Mouse (Mus musculus): ENCODE data around the gene Usp17lb. TPM values are rescaled to one million over a fixed set of nuclear protein-coding genes. Genes with fewer than 3 reads are reported as not detected.
"Not testable (repeated sequence)": the region's sequence is repeated elsewhere in the genome, so short reads cannot be mapped to it uniquely, and the experiment has no call there.

The Usp17lb gene
- total and polyA plus RNA-seq, 2 experiments from 2014 or later = not detected

- no peak for TF ChIP-seq CTCF (IDR thresholded peaks at IDR 0.05; ENCODE audit: low read depth)
- Histone ChIP-seq H3K4me3 (ENCODE audit: low read depth, low read length) (no peak overlapping the region), H3K4me2 (ENCODE audit: low read depth) (no peak overlapping the region), H3K27ac (ENCODE audit: low read depth, low read length) (no peak overlapping the region), H3K9ac (no peak overlapping the region), H3K9me3 (ENCODE audit: low read length) (no peaks in the 10 kb centered on the region), H3K4me1 (ENCODE audit: insufficient read depth) (no peaks in the 10 kb centered on the region), H3K36me3 (ENCODE audit: insufficient read depth) (no peaks in the 10 kb centered on the region), H3K27me3 (ENCODE audit: insufficient read depth, low read length) (no peaks in the 10 kb centered on the region)
- ATAC-seq (no peak), DNase-seq (no peak)
- WGBS = 90% methylated on average over 1 of the region's 1 CpGs
Measured at GRCm38 (mm10) chr7:104843731-104844287, 1.4 kb upstream of the Usp17lb start.

GRCm38 (mm10) chr7:104810335-104810734 lies 32.1 kb downstream of the Usp17lb start:
- H3K27ac ChIP-seq (ENCODE audit: low read depth, low read length); H3K4me2 ChIP-seq (ENCODE audit: low read depth); H3K9me3 ChIP-seq (ENCODE audit: low read length); H3K27me3 ChIP-seq (ENCODE audit: insufficient read depth, low read length); DNase-seq; H3K4me1 ChIP-seq (ENCODE audit: insufficient read depth); H3K4me3 ChIP-seq (ENCODE audit: low read depth, low read length); H3K9ac ChIP-seq; ATAC-seq; H3K36me3 ChIP-seq (ENCODE audit: insufficient read depth): not testable (repeated sequence)
- 85% methylated on average over 8 of the region's 8 CpGs for WGBS

- Histone ChIP-seq H3K27ac (ENCODE audit: low read depth, low read length) (no peak overlapping the region), H3K4me3 (ENCODE audit: low read depth, low read length) (no peak overlapping the region), H3K4me2 (ENCODE audit: low read depth) (no peak overlapping the region), H3K27me3 (ENCODE audit: insufficient read depth, low read length) (no peaks in the 10 kb centered on the region), H3K9me3 (ENCODE audit: low read length) (no peaks in the 10 kb centered on the region), H3K4me1 (ENCODE audit: insufficient read depth) (no peaks in the 10 kb centered on the region), H3K36me3 (ENCODE audit: insufficient read depth) (no peaks in the 10 kb centered on the region), H3K9ac (no peak overlapping the region)
- TF ChIP-seq CTCF (IDR thresholded peaks at IDR 0.05; ENCODE audit: low read depth) = no peak
- ATAC-seq (no peak), DNase-seq (no peak)
- WGBS = 30% methylated on average over 1 of the region's 1 CpGs
Measured at GRCm38 (mm10) chr7:104790796-104791195, 51.6 kb downstream of the Usp17lb start.

Other genes starting within 250 kb of the Usp17lb start
- 0.38 TPM in 1 of 2 replicates, not detected in the other for gene Olfr655, start 240.8 kb downstream of the Usp17lb start, total RNA-seq (2014; rRNA removed)
- not detected in 2 replicates for gene Olfr655, start 240.8 kb downstream of the Usp17lb start, polyA plus RNA-seq (2015; fragmentation: Nextera tagmentation; extraction: Ambion mirVana)
- not detected in 2 replicates for gene Olfr656, start 228.6 kb downstream of the Usp17lb start, total RNA-seq (2014; rRNA removed)
- not detected in 2 replicates for gene Olfr656, start 228.6 kb downstream of the Usp17lb start, polyA plus RNA-seq (2015; fragmentation: Nextera tagmentation; extraction: Ambion mirVana)
- gene Olfr657, start 217.8 kb downstream of the Usp17lb start, total RNA-seq (2014; rRNA removed) = not detected in 2 replicates
- not detected in 2 replicates for gene Olfr657, start 217.8 kb downstream of the Usp17lb start, polyA plus RNA-seq (2015; fragmentation: Nextera tagmentation; extraction: Ambion mirVana)
- 0.14 and 0.62 TPM in 2 replicates for gene Olfr658, start 195.3 kb downstream of the Usp17lb start, total RNA-seq (2014; rRNA removed)
- 0.08 and 0.23 TPM in 2 replicates for gene Olfr658, start 195.3 kb downstream of the Usp17lb start, polyA plus RNA-seq (2015; fragmentation: Nextera tagmentation; extraction: Ambion mirVana)
- gene Olfr659, start 175.8 kb downstream of the Usp17lb start, total RNA-seq (2014; rRNA removed) = not detected in 2 replicates
- not detected in 2 replicates for gene Olfr659, start 175.8 kb downstream of the Usp17lb start, polyA plus RNA-seq (2015; fragmentation: Nextera tagmentation; extraction: Ambion mirVana)
- not detected in 2 replicates for gene Olfr661, start 156.1 kb downstream of the Usp17lb start, total RNA-seq (2014; rRNA removed)
- not detected in 2 replicates for gene Olfr661, start 156.1 kb downstream of the Usp17lb start, polyA plus RNA-seq (2015; fragmentation: Nextera tagmentation; extraction: Ambion mirVana)
- gene Usp17le, start 65.1 kb downstream of the Usp17lb start, total RNA-seq (2014; rRNA removed) = not detected in 2 replicates
- not detected in 2 replicates for gene Usp17le, start 65.1 kb downstream of the Usp17lb start, polyA plus RNA-seq (2015; fragmentation: Nextera tagmentation; extraction: Ambion mirVana)
- gene Usp17la, start 14.4 kb upstream of the Usp17lb start, total RNA-seq (2014; rRNA removed) = not detected in 2 replicates
- gene Usp17la, start 14.4 kb upstream of the Usp17lb start, polyA plus RNA-seq (2015; fragmentation: Nextera tagmentation; extraction: Ambion mirVana) = not detected in 2 replicates
- gene Olfr665, start 35.4 kb upstream of the Usp17lb start, total RNA-seq (2014; rRNA removed) = not detected in 2 replicates
- gene Olfr665, start 35.4 kb upstream of the Usp17lb start, polyA plus RNA-seq (2015; fragmentation: Nextera tagmentation; extraction: Ambion mirVana) = not detected in 2 replicates
- not detected in 2 replicates for gene Olfr666, start 53.3 kb upstream of the Usp17lb start, total RNA-seq (2014; rRNA removed)
- not detected in 2 replicates for gene Olfr666, start 53.3 kb upstream of the Usp17lb start, polyA plus RNA-seq (2015; fragmentation: Nextera tagmentation; extraction: Ambion mirVana)
- not detected in 2 replicates for gene Olfr667, start 78.9 kb upstream of the Usp17lb start, total RNA-seq (2014; rRNA removed)
- gene Olfr667, start 78.9 kb upstream of the Usp17lb start, polyA plus RNA-seq (2015; fragmentation: Nextera tagmentation; extraction: Ambion mirVana) = not detected in 2 replicates
- not detected in 2 replicates for gene Olfr668, start 85.5 kb upstream of the Usp17lb start, total RNA-seq (2014; rRNA removed)
- not detected in 2 replicates for gene Olfr668, start 85.5 kb upstream of the Usp17lb start, polyA plus RNA-seq (2015; fragmentation: Nextera tagmentation; extraction: Ambion mirVana)
- not detected in 2 replicates for gene Olfr669, start 91.6 kb upstream of the Usp17lb start, total RNA-seq (2014; rRNA removed)
- gene Olfr669, start 91.6 kb upstream of the Usp17lb start, polyA plus RNA-seq (2015; fragmentation: Nextera tagmentation; extraction: Ambion mirVana) = not detected in 2 replicates
- gene Olfr670, start 120.0 kb upstream of the Usp17lb start, total RNA-seq (2014; rRNA removed) = not detected in 2 replicates
- not detected in 2 replicates for gene Olfr670, start 120.0 kb upstream of the Usp17lb start, polyA plus RNA-seq (2015; fragmentation: Nextera tagmentation; extraction: Ambion mirVana)
- gene Olfr671, start 136.5 kb upstream of the Usp17lb start, total RNA-seq (2014; rRNA removed) = not detected in 2 replicates
- not detected in 2 replicates for gene Olfr671, start 136.5 kb upstream of the Usp17lb start, polyA plus RNA-seq (2015; fragmentation: Nextera tagmentation; extraction: Ambion mirVana)
- gene Olfr672, start 159.4 kb upstream of the Usp17lb start, total RNA-seq (2014; rRNA removed) = not detected in 2 replicates
- not detected in 2 replicates for gene Olfr672, start 159.4 kb upstream of the Usp17lb start, polyA plus RNA-seq (2015; fragmentation: Nextera tagmentation; extraction: Ambion mirVana)
- gene Olfr675, start 185.9 kb upstream of the Usp17lb start, total RNA-seq (2014; rRNA removed) = not detected in 2 replicates
- not detected in 2 replicates for gene Olfr675, start 185.9 kb upstream of the Usp17lb start, polyA plus RNA-seq (2015; fragmentation: Nextera tagmentation; extraction: Ambion mirVana)
- not detected in 2 replicates for gene Olfr676, start 190.1 kb upstream of the Usp17lb start, total RNA-seq (2014; rRNA removed)
- not detected in 2 replicates for gene Olfr676, start 190.1 kb upstream of the Usp17lb start, polyA plus RNA-seq (2015; fragmentation: Nextera tagmentation; extraction: Ambion mirVana)
- gene Olfr677, start 208.8 kb upstream of the Usp17lb start, total RNA-seq (2014; rRNA removed) = not detected in 2 replicates
- gene Olfr677, start 208.8 kb upstream of the Usp17lb start, polyA plus RNA-seq (2015; fragmentation: Nextera tagmentation; extraction: Ambion mirVana) = not detected in 2 replicates
- not detected in 2 replicates for gene Olfr678, start 221.9 kb upstream of the Usp17lb start, total RNA-seq (2014; rRNA removed)
- not detected in 2 replicates for gene Olfr678, start 221.9 kb upstream of the Usp17lb start, polyA plus RNA-seq (2015; fragmentation: Nextera tagmentation; extraction: Ambion mirVana)
- gene Olfr679, start 238.6 kb upstream of the Usp17lb start, total RNA-seq (2014; rRNA removed) = not detected in 2 replicates
- gene Olfr679, start 238.6 kb upstream of the Usp17lb start, polyA plus RNA-seq (2015; fragmentation: Nextera tagmentation; extraction: Ambion mirVana) = not detected in 2 replicates